Mouse (Mus musculus) liver, embryonic 15.5 days (tissue): ENCODE data around the gene Rmnd5a. TPM values are rescaled to one million over a fixed set of nuclear protein-coding genes. Genes with fewer than 3 reads are reported as not detected.
"Not testable (repeated sequence)": the region's sequence is repeated elsewhere in the genome, so short reads cannot be mapped to it uniquely, and the experiment has no call there.

Source experiments
- ATAC-seq: fragments of 200-750 bp; cut with Nextera tagmentation; 2 replicates; pipeline ENCODE4 v1.8.0; 2017; ENCODE audit warnings: moderate number of reproducible peaks, mild to moderate bottlenecking, moderate library complexity; ENCODE audit not compliant: insufficient read depth
- H3K27ac ChIP-seq: fragments of 300-500 bp; sonication (generic); replicated peaks from 2 replicates; pipeline ENCODE4 v1.5.1; 2015; ENCODE audit warnings: mild to moderate bottlenecking, inconsistent platforms
- H3K27me3 ChIP-seq: fragments of 300-500 bp; sonication (generic); 2 replicates; pipeline ENCODE4 v1.6.1; 2015; ENCODE audit warnings: mild to moderate bottlenecking, inconsistent platforms
- H3K36me3 ChIP-seq: fragments of 300-500 bp; sonication (generic); replicated peaks from 2 replicates; pipeline ENCODE4 v1.6.1; 2015; ENCODE audit warnings: moderate library complexity, mild to moderate bottlenecking, inconsistent platforms
- H3K4me1 ChIP-seq: fragments of 300-500 bp; sonication (generic); replicated peaks from 2 replicates; pipeline ENCODE4 v1.6.1; 2015; ENCODE audit warnings: inconsistent platforms
- H3K4me2 ChIP-seq: fragments of 300-500 bp; sonication (generic); 2 replicates; pipeline ENCODE4 v1.6.1; 2015; ENCODE audit warnings: moderate library complexity, mild to moderate bottlenecking, inconsistent platforms
- H3K4me3 ChIP-seq: fragments of 300-500 bp; sonication (generic); replicated peaks from 2 replicates; pipeline ENCODE4 v1.5.1; 2015; ENCODE audit warnings: mild to moderate bottlenecking, inconsistent platforms
- H3K9ac ChIP-seq: fragments of 300-500 bp; sonication (generic); 2 replicates; pipeline ENCODE4 v1.6.1; 2015; ENCODE audit warnings: moderate library complexity, mild to moderate bottlenecking, inconsistent platforms
- H3K9me3 ChIP-seq: fragments of 300-500 bp; sonication (generic); replicated peaks from 2 replicates; pipeline ENCODE4 v1.6.1; 2016; ENCODE audit warnings: inconsistent platforms
- WGBS: fragments of 180-500 bp; shearing (Covaris S2); methylation state at CpG from one replicate; pipeline ENCODE4 v1.1.7; 2015; ENCODE audit warnings: mixed read lengths; ENCODE audit not compliant: insufficient replicate concordance; 5-methylcytosine and 5-hydroxymethylcytosine counted together
- polyA plus RNA-seq: library from polyadenylated mRNA; unstranded; fragments of >200 nt; fragmentation: Nextera tagmentation; extraction: Ambion mirVana; gene quantifications from 2 replicates; pipeline ENCODE4 v1.2.1, GENCODE M21; 2015

The Rmnd5a gene
- 6.9 and 9.4 TPM in 2 replicates for polyA plus RNA-seq

DNA sequence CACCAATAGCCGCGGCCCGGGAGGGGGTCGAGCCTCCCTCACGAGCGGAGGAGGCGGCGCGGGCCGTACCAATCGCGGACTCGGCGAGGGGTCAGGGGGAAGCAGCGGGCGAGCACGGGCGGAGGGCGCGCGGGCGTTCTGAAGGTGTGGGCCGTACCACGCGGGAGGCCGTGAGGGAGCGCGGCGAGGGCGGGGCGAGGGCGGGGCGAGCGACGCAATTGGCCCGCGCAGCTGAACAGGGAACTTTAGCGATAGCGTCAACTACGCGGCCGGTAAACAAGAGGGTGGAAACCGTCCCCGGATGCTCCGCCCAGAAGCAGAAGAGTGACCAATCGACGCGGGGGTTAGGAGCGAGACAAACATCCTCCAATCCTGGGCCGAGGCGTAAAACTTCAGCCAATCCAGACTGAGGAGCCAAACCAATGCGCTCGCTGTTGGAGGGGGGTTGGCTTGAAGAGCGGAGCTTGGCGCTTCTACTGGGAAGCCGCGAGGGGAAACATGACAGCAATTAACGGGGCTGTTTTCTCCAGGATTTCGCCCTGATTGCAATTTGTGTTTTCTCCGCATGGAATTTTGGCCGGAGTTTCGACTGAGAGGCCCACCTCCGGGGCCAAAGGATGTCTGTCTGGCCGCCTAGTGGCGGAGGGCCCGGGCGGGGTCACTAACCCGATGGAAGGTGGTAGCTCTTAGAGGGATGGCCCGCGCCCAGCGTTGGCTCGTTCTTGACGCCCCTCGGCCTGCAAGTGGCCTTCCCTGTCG, at the start of gene Rmnd5a:
Gene Rmnd5a (minus strand): TSS at position 146 of the 759 bp plus-strand sequence.
- Histone ChIP-seq H3K9me3 (no peaks in the 10 kb centered on the region), H3K4me1 (peaks cover 52% of the 10 kb centered on the region), H3K9ac (peak within 1 kb of the TSS; percentile 98), H3K27ac (peak within 1 kb of the TSS; percentile 97), H3K4me2 (peak within 1 kb of the TSS; percentile 98), H3K4me3 (peak within 1 kb of the TSS; percentile 97), H3K27me3 (no peaks in the 10 kb centered on the region), H3K36me3 (no peaks in the 10 kb centered on the region)
- peak; percentile 95 for ATAC-seq
- under 1% methylated on average over 75 of the region's 75 CpGs for WGBS

DNA sequence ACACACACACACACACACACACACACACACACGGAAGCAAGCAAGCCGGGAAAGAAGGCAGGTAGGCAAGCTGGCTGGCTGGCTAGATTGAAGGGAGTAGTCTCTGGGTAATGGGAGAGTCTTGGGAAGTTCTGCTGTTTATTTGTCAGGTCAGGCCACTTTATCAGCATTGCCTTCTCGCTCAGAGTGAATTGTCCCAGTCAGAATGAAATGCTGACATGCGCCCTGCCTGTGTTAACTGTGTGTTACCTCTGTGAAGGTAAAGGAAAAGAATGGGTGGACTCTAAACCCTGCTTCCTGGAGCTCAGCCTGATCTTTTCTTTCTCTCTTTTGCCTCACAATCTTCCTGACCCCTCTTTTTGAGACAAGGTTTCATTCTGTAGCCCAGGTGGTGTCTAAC, 47.5 kb upstream of the Rmnd5a start:
- Histone ChIP-seq H3K4me1 (no peaks in the 10 kb centered on the region), H3K36me3 (no peaks in the 10 kb centered on the region), H3K9me3 (no peaks in the 10 kb centered on the region), H3K4me2 (peak overlapping the region; percentile 2; the same call in 1 of the 2 replicates), H3K27me3 (no peaks in the 10 kb centered on the region; the same call in 1 of the 2 replicates), H3K4me3 (no peak overlapping the region), H3K9ac (no peak overlapping the region), H3K27ac (peak overlapping the region; percentile 33; the same call in 1 of the 2 replicates)
- ATAC-seq = no peak
- WGBS = 33% methylated on average over 4 of the region's 4 CpGs

DNA sequence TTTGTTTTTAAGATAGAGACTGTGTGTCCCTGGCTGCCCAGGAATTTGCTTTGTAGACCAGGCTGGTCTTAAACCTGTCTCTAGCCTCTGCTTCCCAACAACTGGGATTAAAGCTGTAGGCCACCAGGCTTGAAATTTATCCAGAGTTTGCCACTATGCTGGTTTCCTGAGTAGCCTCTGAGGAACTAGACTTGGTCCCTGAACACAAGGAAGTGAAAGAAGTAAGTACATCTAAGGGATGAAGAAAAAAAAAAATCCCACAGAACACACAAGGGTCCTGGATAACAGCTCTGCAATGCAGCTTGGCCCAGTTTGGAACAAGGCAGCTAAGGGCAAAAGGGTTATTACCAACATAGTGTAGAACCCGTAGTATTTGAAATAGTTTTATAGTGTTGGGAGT, 46.4 kb upstream of the Rmnd5a start:
- Histone ChIP-seq H3K4me1 (no peaks in the 10 kb centered on the region), H3K9ac (no peak overlapping the region), H3K36me3 (no peaks in the 10 kb centered on the region), H3K4me2 (no peak overlapping the region), H3K27me3 (no peaks in the 10 kb centered on the region), H3K27ac (no peak overlapping the region), H3K4me3 (no peak overlapping the region), H3K9me3 (no peaks in the 10 kb centered on the region)
- no peak for ATAC-seq
- WGBS = 37% methylated on average over 1 of the region's 1 CpGs

DNA sequence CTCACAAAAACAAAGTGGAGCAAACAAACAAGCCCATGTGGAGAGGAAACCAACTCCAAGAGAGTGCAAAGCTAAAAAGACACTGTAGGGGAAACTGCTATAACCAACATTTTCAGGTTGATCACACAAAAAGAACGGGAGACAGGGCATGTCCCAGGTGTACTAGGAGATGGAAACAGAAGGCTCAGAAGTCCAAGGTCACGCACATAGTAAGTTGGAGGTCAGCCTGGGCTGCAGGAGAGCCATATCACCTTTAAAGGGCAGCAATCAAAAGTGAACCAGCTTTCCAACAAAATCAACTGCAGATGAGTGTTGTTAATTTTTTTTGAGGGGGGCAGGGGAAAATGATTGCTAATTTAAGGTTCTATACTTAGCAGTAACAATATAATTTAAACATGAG, 45.8 kb upstream of the Rmnd5a start:
- Histone ChIP-seq H3K36me3 (no peaks in the 10 kb centered on the region), H3K9me3 (no peaks in the 10 kb centered on the region), H3K9ac (no peak overlapping the region), H3K4me1 (no peaks in the 10 kb centered on the region), H3K4me3 (no peak overlapping the region), H3K4me2 (no peak overlapping the region), H3K27ac (no peak overlapping the region), H3K27me3 (no peaks in the 10 kb centered on the region)
- WGBS = 50% methylated on average over 2 of the region's 2 CpGs
- ATAC-seq = no peak

DNA sequence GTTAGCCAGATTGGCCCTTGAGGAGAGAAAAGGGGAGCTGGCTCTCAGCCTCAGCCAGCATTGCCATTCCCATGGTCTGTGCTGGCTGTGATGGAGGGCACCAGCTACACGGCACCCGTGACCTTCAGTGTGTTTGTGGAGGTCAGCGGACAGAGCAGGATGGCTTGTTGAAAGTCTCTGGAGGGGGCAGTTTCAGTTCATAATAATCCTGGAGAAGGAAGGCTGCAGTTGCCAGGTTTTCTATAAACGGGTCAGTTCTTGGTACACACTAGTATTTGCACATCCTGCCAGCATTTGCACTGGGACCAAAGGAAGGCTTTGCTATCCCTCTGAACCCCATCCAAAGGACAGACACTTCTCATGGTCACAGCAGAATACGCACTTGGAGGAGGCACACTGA, 44.8 kb upstream of the Rmnd5a start:
- no peaks in the 10 kb centered on the region for H3K36me3 ChIP-seq
- H3K27me3 ChIP-seq = no peaks in the 10 kb centered on the region
- H3K9ac ChIP-seq = no peak overlapping the region
- no peaks in the 10 kb centered on the region; the same call in 1 of the 2 replicates for H3K4me1 ChIP-seq
- H3K4me3 ChIP-seq = no peak overlapping the region
- 57% methylated on average over 5 of the region's 5 CpGs for WGBS
- no peak overlapping the region for H3K27ac ChIP-seq
- H3K9me3 ChIP-seq = no peaks in the 10 kb centered on the region
- no peak for ATAC-seq
- no peak overlapping the region for H3K4me2 ChIP-seq

DNA sequence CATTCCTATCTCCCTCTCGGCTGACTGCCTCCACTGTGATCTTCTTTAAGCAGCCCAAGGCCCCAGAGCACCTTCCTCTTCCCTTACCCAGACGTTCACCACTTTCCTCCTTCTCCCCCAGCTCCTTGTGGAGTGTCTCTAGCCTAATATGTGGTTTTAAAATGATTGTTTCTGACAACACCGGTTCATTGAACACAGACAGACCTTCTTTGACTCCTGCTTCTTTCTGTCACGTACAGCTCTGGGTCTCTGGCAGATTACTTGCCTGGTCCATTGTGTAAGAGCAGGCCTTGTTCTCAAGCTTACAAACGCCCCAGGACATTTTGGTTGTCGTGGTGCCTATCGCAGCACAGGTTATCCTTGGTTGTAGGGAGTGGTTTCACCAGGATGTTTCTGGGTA, 40.7 kb upstream of the Rmnd5a start:
- WGBS = 63% methylated on average over 7 of the region's 7 CpGs
- no peak overlapping the region for H3K9ac ChIP-seq

DNA sequence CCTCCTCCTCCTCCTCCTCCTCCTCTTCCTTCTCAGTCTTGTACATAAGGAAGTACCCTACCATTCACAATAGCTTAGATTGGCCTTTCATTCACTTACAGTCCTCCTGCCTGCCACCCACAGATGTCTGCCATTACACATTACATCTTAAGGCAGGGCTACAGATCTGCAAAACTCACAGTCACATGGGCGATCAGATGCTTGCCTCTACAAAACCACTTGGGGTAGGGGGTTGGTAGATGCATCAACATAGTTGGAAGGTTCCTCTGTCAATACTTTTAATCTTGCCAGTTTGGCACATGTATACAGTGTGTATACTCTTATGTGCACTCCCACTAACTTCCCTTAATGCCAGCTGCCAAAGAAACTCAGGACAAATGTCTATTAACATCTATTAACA, 39.7 kb upstream of the Rmnd5a start:
- H3K4me2 ChIP-seq = no peak overlapping the region
- no peak for ATAC-seq
- H3K4me1 ChIP-seq = no peaks in the 10 kb centered on the region; the same call in 1 of the 2 replicates
- H3K9ac ChIP-seq = no peak overlapping the region
- H3K27ac ChIP-seq = no peak overlapping the region
- 0 out of 2 replicates have a peak, but pooled peaks cover 3% of the 10 kb centered on the region for H3K9me3 ChIP-seq
- H3K27me3 ChIP-seq = no peaks in the 10 kb centered on the region
- H3K4me3 ChIP-seq = no peak overlapping the region
- H3K36me3 ChIP-seq = no peaks in the 10 kb centered on the region
- WGBS = 64% methylated on average over 1 of the region's 1 CpGs

More for the DNA sequence above, 40.7 kb upstream of the Rmnd5a start:
- H3K36me3 ChIP-seq = no peaks in the 10 kb centered on the region
- no peaks in the 10 kb centered on the region; the same call in 1 of the 2 replicates for H3K4me1 ChIP-seq
- no peak overlapping the region for H3K4me2 ChIP-seq
- H3K4me3 ChIP-seq = no peak overlapping the region
- no peaks in the 10 kb centered on the region for H3K27me3 ChIP-seq
- no peak for ATAC-seq
- H3K27ac ChIP-seq = no peak overlapping the region
- H3K9me3 ChIP-seq = 0 out of 2 replicates have a peak, but pooled peaks cover 3% of the 10 kb centered on the region

DNA sequence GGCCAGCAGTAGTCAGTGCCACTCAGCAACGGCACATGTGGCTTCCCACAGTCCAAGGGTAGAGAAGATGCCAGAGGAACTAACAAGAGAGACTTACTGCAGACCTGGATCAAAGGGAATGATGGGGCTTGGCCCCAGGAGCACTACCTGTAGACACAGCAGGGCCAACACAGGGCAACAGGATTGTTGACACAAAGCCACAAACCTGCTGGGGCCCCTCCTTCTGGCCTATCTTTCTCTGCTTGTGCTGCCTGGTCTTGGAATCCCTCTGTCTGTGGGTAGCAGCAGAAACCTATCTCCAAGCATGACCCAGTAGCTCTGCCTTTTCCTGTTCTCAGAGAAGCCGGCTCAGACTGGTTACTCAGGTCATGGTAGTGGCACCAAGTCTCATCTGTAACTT, 39.2 kb upstream of the Rmnd5a start:
- not testable (repeated sequence) for H3K4me1 ChIP-seq, H3K9ac ChIP-seq, H3K9me3 ChIP-seq, H3K4me3 ChIP-seq, H3K36me3 ChIP-seq, H3K27me3 ChIP-seq, H3K4me2 ChIP-seq, H3K27ac ChIP-seq
- peak; percentile 65 for ATAC-seq
- 61% methylated on average over 2 of the region's 2 CpGs for WGBS

DNA sequence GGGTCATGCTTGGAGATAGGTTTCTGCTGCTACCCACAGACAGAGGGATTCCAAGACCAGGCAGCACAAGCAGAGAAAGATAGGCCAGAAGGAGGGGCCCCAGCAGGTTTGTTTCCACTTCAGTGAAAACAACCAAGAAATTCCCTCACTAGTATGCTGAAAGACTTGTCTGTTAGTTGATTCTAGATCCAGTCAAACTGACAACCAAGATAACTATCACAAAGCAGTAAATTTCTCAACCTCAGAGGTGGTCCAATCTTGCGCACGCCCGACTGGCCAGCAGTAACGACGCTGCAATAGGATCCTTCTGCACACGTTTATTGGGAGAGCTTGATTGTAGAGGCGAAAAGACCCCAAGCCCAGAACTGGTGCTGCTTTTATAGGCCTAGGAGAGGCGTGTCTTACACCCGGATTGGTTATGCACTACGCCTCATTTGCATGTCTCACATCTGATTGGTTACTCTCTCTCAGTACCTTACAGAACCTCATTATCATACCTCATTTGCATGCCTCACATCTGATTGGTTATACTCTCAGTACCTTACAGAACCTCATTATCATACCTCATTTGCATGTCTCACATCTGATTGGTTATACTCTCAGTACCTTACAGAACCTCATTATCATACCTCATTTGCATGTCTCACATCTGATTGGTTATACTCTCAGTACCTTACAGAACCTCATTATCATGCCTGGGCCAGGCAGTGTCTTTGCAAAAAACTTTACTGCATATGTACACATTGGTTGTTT, 38.6 kb upstream of the Rmnd5a start:
- peak; percentile 47 for ATAC-seq

DNA sequence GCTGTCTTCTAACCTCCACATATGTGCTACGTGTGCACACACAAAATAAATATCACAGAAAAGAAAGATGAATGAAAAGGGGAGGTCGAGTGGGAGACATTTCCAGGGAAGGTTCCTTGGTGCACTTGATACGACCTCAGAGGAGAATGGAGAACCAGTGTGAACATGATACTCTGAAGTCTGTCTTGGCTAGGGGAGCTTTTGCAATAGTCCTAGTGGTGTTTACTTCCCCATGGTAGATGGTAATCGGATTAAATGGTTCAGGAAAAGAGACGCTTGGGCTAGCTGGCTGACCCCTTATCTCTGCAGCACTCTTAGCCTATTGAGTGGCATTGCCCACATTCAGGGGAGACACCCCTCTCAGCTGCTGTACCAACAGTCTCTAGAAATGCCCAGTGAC, 36.3 kb upstream of the Rmnd5a start:
- Histone ChIP-seq H3K27ac (no peak overlapping the region), H3K27me3 (no peaks in the 10 kb centered on the region), H3K4me1 (no peaks in the 10 kb centered on the region; the same call in 1 of the 2 replicates), H3K9ac (no peak overlapping the region), H3K9me3 (0 out of 2 replicates have a peak, but pooled peaks cover 3% of the 10 kb centered on the region), H3K36me3 (no peaks in the 10 kb centered on the region), H3K4me3 (no peak overlapping the region), H3K4me2 (no peak overlapping the region)
- ATAC-seq = no peak
- 36% methylated on average over 5 of the region's 5 CpGs for WGBS

More for the DNA sequence above, 38.6 kb upstream of the Rmnd5a start:
- H3K4me2 ChIP-seq, H3K4me3 ChIP-seq, H3K9ac ChIP-seq, H3K4me1 ChIP-seq, H3K36me3 ChIP-seq, H3K27me3 ChIP-seq, H3K9me3 ChIP-seq, H3K27ac ChIP-seq: not testable (repeated sequence)
- 83% methylated on average over 10 of the region's 10 CpGs for WGBS

DNA sequence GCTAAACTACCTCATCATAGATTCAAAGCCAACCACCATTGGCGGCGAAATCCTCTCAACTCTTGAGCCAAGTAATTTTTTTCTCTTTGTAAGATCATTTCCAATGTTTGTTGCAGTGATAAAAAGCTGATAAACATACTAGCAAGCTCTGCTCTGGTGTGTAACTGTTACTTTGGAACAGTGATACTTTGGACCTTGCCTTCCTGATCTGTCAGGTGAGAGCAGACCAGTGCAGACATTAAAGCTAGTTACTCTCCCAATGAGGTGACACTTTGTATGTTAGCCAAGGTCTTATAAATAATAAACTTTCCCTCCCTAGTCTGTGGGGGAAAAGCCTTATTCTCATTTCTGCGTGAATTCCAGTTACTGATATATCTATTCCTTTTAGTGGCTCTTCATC, 35.2 kb upstream of the Rmnd5a start:
- H3K4me1 ChIP-seq = no peaks in the 10 kb centered on the region; the same call in 1 of the 2 replicates
- no peak overlapping the region for H3K4me3 ChIP-seq
- no peaks in the 10 kb centered on the region for H3K36me3 ChIP-seq
- H3K4me2 ChIP-seq = no peak overlapping the region
- ATAC-seq = no peak
- H3K27me3 ChIP-seq = no peaks in the 10 kb centered on the region
- WGBS = 67% methylated on average over 3 of the region's 3 CpGs
- 0 out of 2 replicates have a peak, but pooled peaks cover 3% of the 10 kb centered on the region for H3K9me3 ChIP-seq
- H3K27ac ChIP-seq = no peak overlapping the region
- H3K9ac ChIP-seq = no peak overlapping the region
